Mouse (Mus musculus): ENCODE measurements around the gene Bfsp1.

Bfsp1 gene

GRCm38 (mm10) chr2:143862484-143863231, at the start of gene Bfsp1:
Gene Bfsp1, minus strand, starts transcription at chr2:143863173.
- DNase-seq, result no peak

GRCm38 (mm10) chr2:143912199-143912598, 49.2 kb upstream of the Bfsp1 start:
- no peak for DNase-seq

- no peak for DNase-seq
Measured at GRCm38 (mm10) chr2:143909230-143909629, 46.3 kb upstream of the Bfsp1 start.

GRCm38 (mm10) chr2:143904896-143905295, 41.9 kb upstream of the Bfsp1 start:
- no peak for DNase-seq

GRCm38 (mm10) chr2:143903376-143904045, 40.5 kb upstream of the Bfsp1 start:
- no peak for DNase-seq

- DNase-seq, result no peak
Measured at GRCm38 (mm10) chr2:143900821-143901351, 37.9 kb upstream of the Bfsp1 start.

GRCm38 (mm10) chr2:143899470-143900220, 36.7 kb upstream of the Bfsp1 start:
- no peak for DNase-seq

GRCm38 (mm10) chr2:143891302-143892048, 28.5 kb upstream of the Bfsp1 start:
- no peak for DNase-seq

- no peak for DNase-seq
Measured at GRCm38 (mm10) chr2:143889860-143890433, 27.0 kb upstream of the Bfsp1 start.

- no peak for DNase-seq
Measured at GRCm38 (mm10) chr2:143889131-143889859, 26.3 kb upstream of the Bfsp1 start.

- no peak for DNase-seq
Measured at GRCm38 (mm10) chr2:143882606-143883288, 19.8 kb upstream of the Bfsp1 start.

- no peak for DNase-seq
Measured at GRCm38 (mm10) chr2:143882002-143882401, 19.0 kb upstream of the Bfsp1 start.

- DNase-seq, result no peak
Measured at GRCm38 (mm10) chr2:143879311-143879710, 16.3 kb upstream of the Bfsp1 start.

- DNase-seq, result no peak
Measured at GRCm38 (mm10) chr2:143876929-143877632, 14.1 kb upstream of the Bfsp1 start.

GRCm38 (mm10) chr2:143876026-143876425, 13.1 kb upstream of the Bfsp1 start:
- DNase-seq, result no peak

GRCm38 (mm10) chr2:143870936-143871688, 8.1 kb upstream of the Bfsp1 start:
- DNase-seq, result no peak

- peak; percentile 66 for DNase-seq
Measured at GRCm38 (mm10) chr2:143867326-143867725, 4.4 kb upstream of the Bfsp1 start.

GRCm38 (mm10) chr2:143864600-143864999, 1.6 kb upstream of the Bfsp1 start:
- no peak for DNase-seq

GRCm38 (mm10) chr2:143859166-143859565, 3.8 kb downstream of the Bfsp1 start:
- no peak for DNase-seq
